Mouse (Mus musculus) cerebellum, adult 8-10 months (tissue): Measurements from ENCODE around the gene Ccdc130.
"Not testable (repeated sequence)": the region's sequence is repeated elsewhere in the genome, so short reads cannot be mapped to it uniquely, and the experiment has no call there.

Source experiments
- DNase-seq: peaks from one replicate; pipeline ENCODE4 v3.0.0; 2022

Gene Ccdc130

GRCm38 (mm10) chr8:84269950-84270773, at the start of gene Ccdc130:
TSS of gene Ccdc130 (minus strand) at chr8:84270380.
- peak; percentile 100 for DNase-seq

GRCm38 (mm10) chr8:84308376-84308775, 38.2 kb upstream of the Ccdc130 start:
- DNase-seq, result no peak

- no peak for DNase-seq
Observed at GRCm38 (mm10) chr8:84303951-84304350, 33.8 kb upstream of the Ccdc130 start.

- no peak for DNase-seq
Observed at GRCm38 (mm10) chr8:84297029-84297785, 27.0 kb upstream of the Ccdc130 start.

- peak; percentile 81 for DNase-seq
Observed at GRCm38 (mm10) chr8:84291688-84292087, 21.5 kb upstream of the Ccdc130 start.

GRCm38 (mm10) chr8:84291086-84291485, 20.9 kb upstream of the Ccdc130 start:
- DNase-seq, result peak; percentile 60

- DNase-seq, result no peak
Observed at GRCm38 (mm10) chr8:84288892-84289291, 18.7 kb upstream of the Ccdc130 start.

GRCm38 (mm10) chr8:84285665-84286064, 15.5 kb upstream of the Ccdc130 start:
- not testable (repeated sequence) for DNase-seq

GRCm38 (mm10) chr8:84284608-84285063, 14.5 kb upstream of the Ccdc130 start:
- no peak for DNase-seq

- no peak for DNase-seq
Observed at GRCm38 (mm10) chr8:84280777-84281176, 10.6 kb upstream of the Ccdc130 start.

GRCm38 (mm10) chr8:84276447-84276846, 6.3 kb upstream of the Ccdc130 start:
- DNase-seq, result no peak

GRCm38 (mm10) chr8:84273968-84274367, 3.8 kb upstream of the Ccdc130 start:
- DNase-seq, result no peak

- no peak for DNase-seq
Observed at GRCm38 (mm10) chr8:84272302-84272701, 2.1 kb upstream of the Ccdc130 start.

GRCm38 (mm10) chr8:84261098-84261497, 9.1 kb downstream of the Ccdc130 start:
- DNase-seq, result no peak

GRCm38 (mm10) chr8:84256822-84257610, 13.2 kb downstream of the Ccdc130 start, which contains the start of gene Mri1:
TSS of gene Mri1 (minus strand) at chr8:84257326.
- DNase-seq, result peak; percentile 79

GRCm38 (mm10) chr8:84256458-84256821, 13.7 kb downstream of the Ccdc130 start:
- peak; percentile 43 for DNase-seq

GRCm38 (mm10) chr8:84255858-84256257, 14.3 kb downstream of the Ccdc130 start:
- no peak for DNase-seq

GRCm38 (mm10) chr8:84249257-84250170, 20.7 kb downstream of the Ccdc130 start, which contains the start of gene D8Ertd738e:
TSS of gene D8Ertd738e (minus strand) at chr8:84249719.
- peak; percentile 78 for DNase-seq

- DNase-seq, result no peak
Observed at GRCm38 (mm10) chr8:84241821-84242220, 28.4 kb downstream of the Ccdc130 start.

- no peak for DNase-seq
Observed at GRCm38 (mm10) chr8:84241167-84241566, 29.0 kb downstream of the Ccdc130 start.

GRCm38 (mm10) chr8:84237542-84238229, 32.5 kb downstream of the Ccdc130 start:
- no peak for DNase-seq
